Mouse (Mus musculus): ENCODE measurements around the gene Mrpl52.

- TF ChIP-seq GATA1 (IDR thresholded peaks at IDR 0.05; ENCODE audit: low read length), result no peak
- TF ChIP-seq TAL1 (IDR thresholded peaks at IDR 0.05; ENCODE audit: low read length), result no peak
Observed at GRCm38 (mm10) chr14:54432837-54433830, 6.4 kb downstream of the Mrpl52 start.
